Mouse (Mus musculus): ENCODE results near the gene Opcml.

DNA sequence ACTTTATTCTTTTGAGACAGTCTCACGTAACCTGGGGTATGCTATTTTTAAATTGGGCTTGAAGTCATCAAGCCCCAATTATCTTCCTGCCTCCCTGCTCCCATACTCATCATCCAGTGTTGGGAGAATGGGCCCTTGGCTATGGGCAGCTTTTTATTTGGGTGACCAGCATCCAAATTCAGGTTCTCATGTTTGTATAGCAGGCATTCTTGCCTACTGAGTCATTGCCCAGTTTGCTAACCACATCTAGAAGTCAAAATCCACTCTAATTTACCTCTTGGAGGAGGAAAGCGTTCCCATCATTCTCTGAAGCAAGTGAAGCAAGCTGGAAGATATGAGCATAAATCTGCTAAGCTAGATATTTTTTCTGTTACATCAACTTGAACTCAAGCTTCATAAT is 29.4 kb upstream of the Opcml start:
- TF ChIP-seq CTCF (IDR thresholded peaks at IDR 0.05; ENCODE audit: low read depth, low read length), result no peak
- no peak for TF ChIP-seq POLR2A (IDR thresholded peaks at IDR 0.05; ENCODE audit: borderline replicate concordance, low read depth, low read length)

All from bone marrow macrophage, adult 2 months (primary cell).